Mouse (Mus musculus): ENCODE measurements around the gene Mxd3. TPM values are rescaled to one million over a fixed set of nuclear protein-coding genes. Genes with fewer than 3 reads are reported as not detected.

Gene Mxd3
- polyA plus RNA-seq, 1 experiment from 2014 or later = 22.3 TPM

DNA sequence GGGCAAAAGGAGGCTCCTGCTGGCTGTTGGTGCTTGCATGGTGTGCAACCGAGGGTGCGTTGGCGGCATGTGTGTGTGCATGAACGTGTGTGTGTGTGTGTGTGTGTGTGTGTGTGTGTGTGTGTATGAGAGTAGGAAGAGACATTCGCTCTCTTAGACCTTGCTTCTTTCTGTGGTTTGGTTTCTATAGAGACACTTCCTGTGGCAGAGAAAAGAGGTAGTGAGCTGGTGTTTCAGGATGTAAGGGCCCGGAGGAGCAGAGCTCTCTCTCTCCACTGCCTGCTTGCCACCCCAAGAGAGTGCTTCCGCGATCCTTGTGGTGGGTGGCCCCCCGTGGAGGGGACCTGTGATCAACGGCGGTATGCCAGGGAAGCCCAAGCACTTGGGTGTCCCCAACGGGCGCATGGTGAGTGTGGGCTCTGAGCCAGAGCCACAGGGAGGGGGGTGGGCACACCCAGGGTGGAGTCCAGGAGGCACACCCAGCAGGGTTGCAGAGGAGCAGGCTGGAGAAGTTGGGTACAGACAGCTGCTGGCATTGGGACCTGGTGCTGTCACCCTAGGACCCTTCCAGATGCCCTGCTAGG lies 40.0 kb upstream of the Mxd3 start, which contains the start of gene Rgs14:
Rgs14 (plus strand) TSS at position 202 of the 584 bp plus-strand sequence.
- Histone ChIP-seq H3K36me3 (ENCODE audit: control insufficient read depth, insufficient read depth, low read length) (no peaks in the 10 kb centered on the region), H3K9ac (ENCODE audit: low read length) (no peak within 1 kb of the TSS), H3K9me3 (ENCODE audit: control insufficient read depth, low read length) (no peaks in the 10 kb centered on the region), H3K27ac (replicated peaks in 1 of 2; ENCODE audit: control insufficient read depth in 1 of 2, insufficient read depth in 1 of 2, low read depth in 2 of 2, low read length in 2 of 2) (no peak within 1 kb of the TSS), H3K4me3 (ENCODE audit: control insufficient read depth in 1 of 2, insufficient read depth in 1 of 2, low read depth in 1 of 2, low read length in 2 of 2) (no peak within 1 kb of the TSS), H3K4me1 (ENCODE audit: control insufficient read depth in 2 of 2, insufficient read depth in 2 of 2, low read length in 2 of 2) (peaks cover 0 to 3% of the 10 kb centered on the region in 2 experiments; a peak in 1 of 4 replicates), H3K4me2 (ENCODE audit: low read length) (no peak within 1 kb of the TSS), H3K27me3 (ENCODE audit: control insufficient read depth, insufficient read depth, low read length) (peaks cover 30% of the 10 kb centered on the region)
- no peak for ATAC-seq (ENCODE audit: insufficient number of reproducible peaks, insufficient read depth, low FRiP score, low read depth)
- WGBS = 51% methylated on average over 13 of the region's 13 CpGs

DNA sequence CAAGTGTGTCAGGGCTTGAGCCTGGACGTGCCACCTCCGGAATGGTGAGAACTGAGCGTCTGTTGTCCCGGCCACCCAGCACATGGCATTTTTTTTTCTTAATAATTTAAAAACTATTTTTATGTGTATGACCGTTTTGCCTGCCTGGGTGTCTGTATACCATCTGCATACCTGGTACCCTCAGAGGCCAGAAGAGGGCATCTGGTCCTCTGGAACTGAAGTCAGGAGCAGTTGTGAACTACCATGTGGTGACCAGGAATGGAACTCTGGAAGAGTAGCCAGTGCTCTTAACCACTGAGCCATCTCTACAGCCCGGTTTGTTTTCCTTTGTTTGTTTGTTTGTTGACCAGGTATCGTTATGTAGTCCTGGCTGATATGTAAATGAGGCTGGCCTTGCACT lies 38.8 kb upstream of the Mxd3 start:
- peaks cover 21% of the 10 kb centered on the region for H3K27me3 ChIP-seq (ENCODE audit: control insufficient read depth, insufficient read depth, low read length)
- no peaks in the 10 kb centered on the region for H3K36me3 ChIP-seq (ENCODE audit: control insufficient read depth, insufficient read depth, low read length)
- no peak overlapping the region for H3K27ac ChIP-seq (replicated peaks in 1 of 2; ENCODE audit: control insufficient read depth in 1 of 2, insufficient read depth in 1 of 2, low read depth in 2 of 2, low read length in 2 of 2)
- H3K9me3 ChIP-seq (ENCODE audit: control insufficient read depth, low read length) = no peaks in the 10 kb centered on the region
- H3K4me2 ChIP-seq (ENCODE audit: low read length) = no peak overlapping the region
- no peak overlapping the region for H3K4me3 ChIP-seq (ENCODE audit: control insufficient read depth in 1 of 2, insufficient read depth in 1 of 2, low read depth in 1 of 2, low read length in 2 of 2)
- WGBS = 68% methylated on average over 7 of the region's 7 CpGs
- no peak for ATAC-seq (ENCODE audit: insufficient number of reproducible peaks, insufficient read depth, low FRiP score, low read depth)
- H3K4me1 ChIP-seq (ENCODE audit: control insufficient read depth in 2 of 2, insufficient read depth in 2 of 2, low read length in 2 of 2) = peaks cover 0 to 3% of the 10 kb centered on the region in 2 experiments; a peak in 1 of 4 replicates
- H3K9ac ChIP-seq (ENCODE audit: low read length) = no peak overlapping the region

DNA sequence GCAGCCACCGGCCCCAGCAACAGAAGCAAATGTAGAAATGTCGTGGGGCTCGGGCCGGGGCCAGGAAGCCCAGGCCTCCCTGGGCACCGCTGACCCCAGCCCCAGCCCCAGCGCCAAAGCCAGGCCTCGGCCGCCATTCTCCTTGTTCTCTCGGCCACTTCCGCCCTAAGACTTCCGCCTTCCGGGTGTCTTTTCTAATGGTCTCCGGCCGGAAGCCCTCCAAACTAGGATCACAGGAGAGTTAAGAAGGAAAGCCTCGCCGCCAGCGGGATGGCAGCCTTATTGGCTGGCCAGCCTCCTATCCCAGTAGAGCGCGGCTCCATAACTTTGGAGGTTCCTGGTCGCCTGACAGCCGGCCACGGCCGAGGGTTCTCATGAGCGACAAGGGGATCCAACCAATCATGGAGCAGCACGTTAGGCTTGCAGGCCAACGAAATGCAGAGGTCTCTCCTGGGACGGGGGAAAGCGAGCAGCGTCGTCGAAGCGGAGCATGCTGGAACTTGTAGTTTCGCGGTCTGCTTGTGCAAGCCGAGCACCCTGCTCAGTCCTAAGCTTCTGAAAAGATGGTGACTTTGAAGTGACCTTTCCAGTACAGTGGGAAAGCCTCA lies 32.9 kb upstream of the Mxd3 start, which contains the start of gene Lman2:
Lman2 (minus strand) TSS at position 331 of the 608 bp plus-strand sequence.
- Histone ChIP-seq H3K4me1 (ENCODE audit: control insufficient read depth in 2 of 2, insufficient read depth in 2 of 2, low read length in 2 of 2) (peaks cover 3 to 13% of the 10 kb centered on the region in 2 experiments), H3K36me3 (ENCODE audit: control insufficient read depth, insufficient read depth, low read length) (peaks cover 35% of the 10 kb centered on the region), H3K4me2 (ENCODE audit: low read length) (peak within 1 kb of the TSS; percentile 89), H3K4me3 (ENCODE audit: control insufficient read depth in 1 of 2, insufficient read depth in 1 of 2, low read depth in 1 of 2, low read length in 2 of 2) (peak within 1 kb of the TSS; percentile 90 to 95), H3K9me3 (ENCODE audit: control insufficient read depth, low read length) (no peaks in the 10 kb centered on the region), H3K27me3 (ENCODE audit: control insufficient read depth, insufficient read depth, low read length) (no peaks in the 10 kb centered on the region), H3K9ac (ENCODE audit: low read length) (peak within 1 kb of the TSS; percentile 94), H3K27ac (replicated peaks in 1 of 2; ENCODE audit: control insufficient read depth in 1 of 2, insufficient read depth in 1 of 2, low read depth in 2 of 2, low read length in 2 of 2) (peak within 1 kb of the TSS; percentile 82 to 95)
- peak; percentile 97 for ATAC-seq (ENCODE audit: insufficient number of reproducible peaks, insufficient read depth, low FRiP score, low read depth)
- WGBS = under 1% methylated on average over 35 of the region's 35 CpGs

DNA sequence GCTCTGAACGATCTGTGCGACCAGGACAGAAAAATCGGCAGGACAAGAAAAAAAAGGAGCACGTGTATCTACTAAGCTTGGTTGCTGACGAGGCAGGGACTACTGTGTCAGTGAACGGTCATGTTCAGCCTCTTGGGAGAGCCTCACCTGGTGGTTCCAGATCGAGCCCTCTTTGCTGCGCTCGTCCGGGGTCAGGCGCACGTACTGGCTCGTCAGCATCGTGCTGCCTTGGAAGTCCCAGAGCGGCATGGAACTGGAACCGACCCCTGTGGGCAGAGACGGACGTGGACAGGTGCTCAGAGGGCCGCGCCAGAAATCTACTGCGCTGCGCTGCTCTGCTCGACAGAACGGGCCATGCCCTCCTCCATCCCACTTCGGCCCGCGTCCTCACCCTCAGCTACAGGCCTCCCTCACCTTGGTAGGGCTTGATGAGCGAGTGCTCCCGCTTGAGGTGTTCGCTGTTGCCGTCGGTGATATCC lies 32.4 kb upstream of the Mxd3 start:
- H3K36me3 ChIP-seq (ENCODE audit: control insufficient read depth, insufficient read depth, low read length) = peaks cover 36% of the 10 kb centered on the region
- peak overlapping the region; percentile 90 to 95 for H3K4me3 ChIP-seq (ENCODE audit: control insufficient read depth in 1 of 2, insufficient read depth in 1 of 2, low read depth in 1 of 2, low read length in 2 of 2)
- H3K9me3 ChIP-seq (ENCODE audit: control insufficient read depth, low read length) = no peaks in the 10 kb centered on the region
- 2% methylated on average over 32 of the region's 32 CpGs for WGBS
- peak overlapping the region; percentile 82 to 95 for H3K27ac ChIP-seq (replicated peaks in 1 of 2; ENCODE audit: control insufficient read depth in 1 of 2, insufficient read depth in 1 of 2, low read depth in 2 of 2, low read length in 2 of 2)
- peak overlapping the region; percentile 94 for H3K9ac ChIP-seq (ENCODE audit: low read length)
- H3K27me3 ChIP-seq (ENCODE audit: control insufficient read depth, insufficient read depth, low read length) = no peaks in the 10 kb centered on the region
- H3K4me2 ChIP-seq (ENCODE audit: low read length) = peak overlapping the region; percentile 89
- peaks cover 3 to 13% of the 10 kb centered on the region in 2 experiments for H3K4me1 ChIP-seq (ENCODE audit: control insufficient read depth in 2 of 2, insufficient read depth in 2 of 2, low read length in 2 of 2)
- peak; percentile 7; the same call in 1 of the 2 replicates for ATAC-seq (ENCODE audit: insufficient number of reproducible peaks, insufficient read depth, low FRiP score, low read depth)

DNA sequence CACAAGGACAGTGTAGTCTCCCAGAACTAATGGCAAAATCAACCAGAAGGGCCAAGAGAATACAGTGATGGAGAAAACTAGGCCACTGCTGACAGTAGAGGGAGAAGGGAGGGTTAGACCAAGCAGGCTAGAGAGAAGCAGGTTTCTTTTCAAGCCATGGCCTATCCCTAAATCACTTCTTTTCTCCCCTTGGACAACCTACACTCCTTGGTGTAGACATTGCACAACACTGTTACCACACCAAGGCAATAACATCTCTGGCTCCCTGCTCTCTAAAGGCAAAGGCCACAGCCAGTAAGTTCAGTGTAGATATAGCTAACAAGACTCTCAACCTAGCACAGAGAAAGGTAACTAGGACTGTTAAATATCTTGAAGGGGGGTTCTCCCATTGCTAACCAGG lies 31.5 kb upstream of the Mxd3 start:
- H3K4me3 ChIP-seq (ENCODE audit: control insufficient read depth in 1 of 2, insufficient read depth in 1 of 2, low read depth in 1 of 2, low read length in 2 of 2) = peak overlapping the region in 1 of 2 experiments; percentile 90; a peak in 2 of 4 replicates
- peak overlapping the region; percentile 94 for H3K9ac ChIP-seq (ENCODE audit: low read length)
- no peaks in the 10 kb centered on the region for H3K27me3 ChIP-seq (ENCODE audit: control insufficient read depth, insufficient read depth, low read length)
- peak overlapping the region; percentile 89 for H3K4me2 ChIP-seq (ENCODE audit: low read length)
- ATAC-seq (ENCODE audit: insufficient number of reproducible peaks, insufficient read depth, low FRiP score, low read depth) = no peak
- H3K27ac ChIP-seq (replicated peaks in 1 of 2; ENCODE audit: control insufficient read depth in 1 of 2, insufficient read depth in 1 of 2, low read depth in 2 of 2, low read length in 2 of 2) = no peak overlapping the region
- peaks cover 41% of the 10 kb centered on the region for H3K36me3 ChIP-seq (ENCODE audit: control insufficient read depth, insufficient read depth, low read length)
- no peaks in the 10 kb centered on the region for H3K9me3 ChIP-seq (ENCODE audit: control insufficient read depth, low read length)
- H3K4me1 ChIP-seq (ENCODE audit: control insufficient read depth in 2 of 2, insufficient read depth in 2 of 2, low read length in 2 of 2) = peaks cover 3 to 13% of the 10 kb centered on the region in 2 experiments

DNA sequence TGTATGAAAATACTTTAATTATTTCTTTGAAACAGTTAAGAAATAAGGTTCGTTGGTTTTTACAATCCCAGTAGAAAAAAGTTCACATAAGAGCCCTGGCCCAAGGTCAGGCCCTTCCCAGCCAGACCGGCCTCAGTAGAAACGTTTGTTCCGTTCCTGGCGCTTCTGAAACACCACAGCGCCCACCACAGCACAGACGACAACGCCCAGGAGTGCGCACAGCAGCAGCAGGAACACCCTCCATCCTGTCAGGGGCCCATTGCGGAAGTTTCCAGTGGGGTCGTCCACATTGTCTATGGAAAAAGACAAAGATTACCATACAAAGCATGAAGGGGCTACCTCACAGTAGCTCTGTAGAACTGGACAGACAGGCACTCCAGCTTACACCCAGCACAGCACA lies 17.1 kb upstream of the Mxd3 start:
- H3K4me3 ChIP-seq (ENCODE audit: control insufficient read depth in 1 of 2, insufficient read depth in 1 of 2, low read depth in 1 of 2, low read length in 2 of 2) = no peak overlapping the region
- H3K27ac ChIP-seq (replicated peaks in 1 of 2; ENCODE audit: control insufficient read depth in 1 of 2, insufficient read depth in 1 of 2, low read depth in 2 of 2, low read length in 2 of 2) = peak overlapping the region in 1 of 2 experiments; percentile 35; a peak in 3 of 4 replicates
- H3K4me2 ChIP-seq (ENCODE audit: low read length) = no peak overlapping the region
- no peaks in the 10 kb centered on the region for H3K9me3 ChIP-seq (ENCODE audit: control insufficient read depth, low read length)
- no peaks in the 10 kb centered on the region for H3K27me3 ChIP-seq (ENCODE audit: control insufficient read depth, insufficient read depth, low read length)
- peaks cover 81% of the 10 kb centered on the region for H3K36me3 ChIP-seq (ENCODE audit: control insufficient read depth, insufficient read depth, low read length)
- ATAC-seq (ENCODE audit: insufficient number of reproducible peaks, insufficient read depth, low FRiP score, low read depth) = no peak
- H3K4me1 ChIP-seq (ENCODE audit: control insufficient read depth in 2 of 2, insufficient read depth in 2 of 2, low read length in 2 of 2) = no peaks in the 10 kb centered on the region
- no peak overlapping the region for H3K9ac ChIP-seq (ENCODE audit: low read length)
- 74% methylated on average over 11 of the region's 11 CpGs for WGBS

DNA sequence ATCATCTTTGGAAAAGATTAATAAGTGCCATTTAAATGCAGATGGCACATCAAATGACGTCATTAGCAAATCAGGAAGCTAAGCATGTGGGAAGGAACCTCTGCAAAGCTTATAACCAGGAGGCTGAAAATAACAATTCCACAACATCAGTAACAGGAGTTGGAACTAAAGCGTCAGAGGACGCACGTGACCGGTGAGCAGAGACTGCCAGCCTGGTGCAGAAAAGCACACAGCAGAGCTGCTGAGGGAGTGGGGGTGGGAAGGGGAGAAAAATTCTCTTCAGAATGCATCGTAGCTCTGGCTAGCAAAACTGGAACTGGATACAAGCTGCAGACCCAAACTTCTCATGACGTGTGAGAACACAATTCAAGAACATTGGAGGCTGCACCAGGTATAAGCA lies 14.7 kb upstream of the Mxd3 start:
- no peak overlapping the region for H3K27ac ChIP-seq (replicated peaks in 1 of 2; ENCODE audit: control insufficient read depth in 1 of 2, insufficient read depth in 1 of 2, low read depth in 2 of 2, low read length in 2 of 2)
- no peaks in the 10 kb centered on the region for H3K9me3 ChIP-seq (ENCODE audit: control insufficient read depth, low read length)
- no peak overlapping the region for H3K4me3 ChIP-seq (ENCODE audit: control insufficient read depth in 1 of 2, insufficient read depth in 1 of 2, low read depth in 1 of 2, low read length in 2 of 2)
- H3K4me1 ChIP-seq (ENCODE audit: control insufficient read depth in 2 of 2, insufficient read depth in 2 of 2, low read length in 2 of 2) = no peaks in the 10 kb centered on the region
- no peaks in the 10 kb centered on the region for H3K27me3 ChIP-seq (ENCODE audit: control insufficient read depth, insufficient read depth, low read length)
- H3K36me3 ChIP-seq (ENCODE audit: control insufficient read depth, insufficient read depth, low read length) = peaks cover 57% of the 10 kb centered on the region
- no peak overlapping the region for H3K4me2 ChIP-seq (ENCODE audit: low read length)
- WGBS = 84% methylated on average over 7 of the region's 7 CpGs
- no peak overlapping the region for H3K9ac ChIP-seq (ENCODE audit: low read length)
- no peak for ATAC-seq (ENCODE audit: insufficient number of reproducible peaks, insufficient read depth, low FRiP score, low read depth)
